Mouse (Mus musculus): ENCODE data around the gene Bet1l. TPM values are rescaled to one million over a fixed set of nuclear protein-coding genes. Genes with fewer than 3 reads are reported as not detected.
A peak's percentile ranks its signal among the peaks of the same experiment; 100 is the strongest.

Bet1l gene
- polyA plus RNA-seq, 1 experiment = 18.1 TPM

DNA sequence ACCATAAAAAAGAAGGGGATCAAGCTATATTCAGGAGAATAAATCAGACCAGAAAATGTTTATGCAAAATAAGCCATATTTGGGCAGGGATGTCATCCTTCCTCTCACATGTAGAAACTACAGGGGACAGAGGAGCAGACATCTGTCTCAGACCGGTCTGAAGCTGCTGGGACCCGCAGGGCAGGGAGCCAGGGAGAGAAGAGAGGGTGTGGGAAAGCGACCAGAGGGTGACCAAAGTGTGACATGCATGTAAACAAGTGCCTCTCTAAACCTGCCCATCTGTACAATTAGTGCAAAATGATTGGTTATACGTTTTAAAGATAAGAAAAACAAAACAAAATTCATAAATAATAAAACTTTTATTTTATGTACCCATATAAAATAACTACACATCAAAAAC is 37.2 kb downstream of the Bet1l start:
- TF ChIP-seq CTCF (IDR thresholded peaks at IDR 0.05; ENCODE audit: control insufficient read depth, insufficient read depth, low read length) (no peak), POLR2A (IDR thresholded peaks at IDR 0.05; ENCODE audit: borderline replicate concordance, control insufficient read depth, low read depth, low read length) (no peak)
- WGBS = 75% methylated on average over 4 of the region's 4 CpGs
- Histone ChIP-seq H3K4me3 (replicated peaks; ENCODE audit: control insufficient read depth, low read depth, low read length) (no peak overlapping the region), H3K4me1 (ENCODE audit: control insufficient read depth, insufficient read depth, low read length) (no peaks in the 10 kb centered on the region; the same call in 1 of the 2 replicates), H3K27ac (ENCODE audit: control insufficient read depth, insufficient read depth, low read depth, low read length, poor library complexity) (no peak overlapping the region)

DNA sequence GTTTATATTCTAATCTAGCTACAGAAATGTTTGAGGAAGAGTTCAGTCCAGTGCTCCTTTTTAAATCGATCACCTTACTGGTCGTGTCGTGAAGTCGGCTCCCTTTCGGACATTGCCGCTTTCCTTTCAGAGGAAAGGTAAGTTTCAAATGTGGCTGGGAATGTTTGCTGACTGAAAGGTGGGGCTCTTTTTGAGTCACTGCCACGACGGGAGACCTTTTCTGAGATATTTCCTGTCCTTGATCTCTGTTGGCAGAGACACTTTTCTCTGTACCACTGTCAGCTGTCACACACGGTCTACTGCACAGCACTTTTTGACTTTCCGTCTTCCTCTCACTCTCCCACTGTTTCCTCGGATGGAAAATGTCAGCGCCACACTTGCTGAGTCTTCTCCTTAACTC is 44.5 kb downstream of the Bet1l start:
- Histone ChIP-seq H3K4me3 (replicated peaks; ENCODE audit: control insufficient read depth, low read depth, low read length) (no peak overlapping the region), H3K27ac (ENCODE audit: control insufficient read depth, insufficient read depth, low read depth, low read length, poor library complexity) (no peak overlapping the region), H3K4me1 (ENCODE audit: control insufficient read depth, insufficient read depth, low read length) (no peaks in the 10 kb centered on the region)
- TF ChIP-seq CTCF (IDR thresholded peaks at IDR 0.05; ENCODE audit: control insufficient read depth, insufficient read depth, low read length) = no peak
- no peak for TF ChIP-seq POLR2A (IDR thresholded peaks at IDR 0.05; ENCODE audit: borderline replicate concordance, control insufficient read depth, low read depth, low read length)
- WGBS = 83% methylated on average over 12 of the region's 12 CpGs

DNA sequence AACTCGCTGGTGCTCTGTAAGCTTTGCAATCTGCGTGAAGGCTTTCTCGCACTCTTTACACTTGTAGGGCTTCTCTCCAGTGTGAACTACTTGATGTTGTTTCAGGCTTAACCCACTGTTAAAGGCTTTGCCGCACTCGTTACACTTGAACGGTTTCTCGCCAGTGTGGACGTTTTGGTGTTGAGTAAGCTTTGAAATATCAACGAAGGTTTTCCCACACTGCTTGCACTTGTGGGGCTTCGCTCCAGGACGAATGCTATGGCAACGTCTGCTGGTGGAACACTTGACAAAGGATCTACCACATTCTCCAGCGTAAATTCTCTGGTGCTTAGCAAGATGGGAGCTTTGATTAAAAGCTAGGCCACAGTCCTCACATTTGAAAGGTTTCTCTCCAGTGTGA is 45.7 kb downstream of the Bet1l start:
- TF ChIP-seq CTCF (IDR thresholded peaks at IDR 0.05; ENCODE audit: control insufficient read depth, insufficient read depth, low read length) (no peak), POLR2A (IDR thresholded peaks at IDR 0.05; ENCODE audit: borderline replicate concordance, control insufficient read depth, low read depth, low read length) (no peak)
- H3K27ac ChIP-seq (ENCODE audit: control insufficient read depth, insufficient read depth, low read depth, low read length, poor library complexity) = no peak overlapping the region
- no peak overlapping the region for H3K4me3 ChIP-seq (replicated peaks; ENCODE audit: control insufficient read depth, low read depth, low read length)
- H3K4me1 ChIP-seq (ENCODE audit: control insufficient read depth, insufficient read depth, low read length) = no peaks in the 10 kb centered on the region
- WGBS = 82% methylated on average over 13 of the region's 13 CpGs

DNA sequence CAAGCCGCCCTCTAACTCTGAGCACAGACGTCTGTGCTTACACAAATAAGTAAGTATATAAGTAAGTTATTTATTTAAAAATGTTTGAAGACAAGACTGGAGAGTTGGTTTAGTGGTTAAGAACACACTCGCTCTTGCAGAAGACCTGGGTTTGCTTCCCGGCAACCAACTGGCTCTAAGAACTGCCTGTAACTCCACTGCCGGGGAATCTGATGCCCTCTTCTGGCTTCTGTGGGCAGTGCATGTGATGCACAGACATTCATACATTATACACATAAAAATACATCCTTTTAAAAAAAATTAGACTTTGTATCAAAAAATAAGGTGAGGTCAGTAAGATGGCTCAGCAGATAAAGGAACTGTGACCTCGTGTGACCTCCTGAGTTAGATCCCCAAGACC is 46.9 kb downstream of the Bet1l start:
- H3K27ac ChIP-seq (ENCODE audit: control insufficient read depth, insufficient read depth, low read depth, low read length, poor library complexity) = no peak overlapping the region
- WGBS = 80% methylated on average over 6 of the region's 6 CpGs
- TF ChIP-seq CTCF (IDR thresholded peaks at IDR 0.05; ENCODE audit: control insufficient read depth, insufficient read depth, low read length) = no peak; the same call in 1 of the 2 replicates
- no peak for TF ChIP-seq POLR2A (IDR thresholded peaks at IDR 0.05; ENCODE audit: borderline replicate concordance, control insufficient read depth, low read depth, low read length)
- no peak overlapping the region for H3K4me3 ChIP-seq (replicated peaks; ENCODE audit: control insufficient read depth, low read depth, low read length)
- H3K4me1 ChIP-seq (ENCODE audit: control insufficient read depth, insufficient read depth, low read length) = no peaks in the 10 kb centered on the region

DNA sequence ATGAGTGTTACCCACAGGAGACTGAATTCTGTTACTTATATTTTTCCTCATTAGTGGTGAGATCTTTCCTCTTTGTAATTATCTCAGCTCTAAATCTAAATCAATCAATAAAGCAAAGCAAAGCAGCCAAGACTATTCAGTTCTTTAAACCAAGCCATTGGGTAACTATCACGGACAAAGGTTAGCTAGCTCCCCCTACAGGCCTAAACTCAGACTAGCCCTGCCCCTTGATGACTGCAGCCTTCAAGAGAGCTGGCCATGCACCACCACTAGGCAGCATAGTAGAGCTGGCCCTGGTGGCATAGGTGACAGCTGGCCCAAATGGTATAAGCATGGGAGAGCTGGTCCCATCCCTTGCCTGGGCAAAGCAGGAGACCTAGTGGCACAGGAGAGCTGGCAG is 51.7 kb downstream of the Bet1l start:
- 2% methylated on average over 1 of the region's 1 CpGs for WGBS
- Histone ChIP-seq H3K4me1 (ENCODE audit: control insufficient read depth, insufficient read depth, low read length) (no peaks in the 10 kb centered on the region), H3K27ac (ENCODE audit: control insufficient read depth, insufficient read depth, low read depth, low read length, poor library complexity) (no peak overlapping the region), H3K4me3 (replicated peaks; ENCODE audit: control insufficient read depth, low read depth, low read length) (no peak overlapping the region)
- TF ChIP-seq CTCF (IDR thresholded peaks at IDR 0.05; ENCODE audit: control insufficient read depth, insufficient read depth, low read length) = peak; percentile 55; the same call in 1 of the 2 replicates
- no peak for TF ChIP-seq POLR2A (IDR thresholded peaks at IDR 0.05; ENCODE audit: borderline replicate concordance, control insufficient read depth, low read depth, low read length)

Other genes with a start within 250 kb of the Bet1l start
- not detected in 2 replicates for gene Olfr61, start 228.6 kb downstream of the Bet1l start, polyA plus RNA-seq (2011; ENCODE audit: insufficient read depth, insufficient read length, low replicate concordance, missing spikeins)
- not detected in 2 replicates for gene Olfr53, start 211.1 kb downstream of the Bet1l start, polyA plus RNA-seq (2011; ENCODE audit: insufficient read depth, insufficient read length, low replicate concordance, missing spikeins)
- not detected in 2 replicates for gene Olfr539, start 197.6 kb downstream of the Bet1l start, polyA plus RNA-seq (2011; ENCODE audit: insufficient read depth, insufficient read length, low replicate concordance, missing spikeins)
- gene Olfr45, start 175.6 kb downstream of the Bet1l start, polyA plus RNA-seq (2011; ENCODE audit: insufficient read depth, insufficient read length, low replicate concordance, missing spikeins) = 0.32 TPM in 1 of 2 replicates, not detected in the other
- gene Olfr541, start 160.3 kb downstream of the Bet1l start, polyA plus RNA-seq (2011; ENCODE audit: insufficient read depth, insufficient read length, low replicate concordance, missing spikeins) = not detected in 2 replicates
- 3.9 and 21.1 TPM in 2 replicates for gene Cyp2e1, start 93.8 kb downstream of the Bet1l start, polyA plus RNA-seq (2011; ENCODE audit: insufficient read depth, insufficient read length, low replicate concordance, missing spikeins)
- gene Syce1, start 69.7 kb downstream of the Bet1l start, polyA plus RNA-seq (2011; ENCODE audit: insufficient read depth, insufficient read length, low replicate concordance, missing spikeins) = not detected in 2 replicates
- gene Zfp941, start 35.4 kb downstream of the Bet1l start, polyA plus RNA-seq (2011; ENCODE audit: insufficient read depth, insufficient read length, low replicate concordance, missing spikeins) = 0.25 and 0.40 TPM in 2 replicates
- gene Urah, start 22.6 kb downstream of the Bet1l start, polyA plus RNA-seq (2011; ENCODE audit: insufficient read depth, insufficient read length, low replicate concordance, missing spikeins) = 3.3 TPM in 1 of 2 replicates, not detected in the other
- gene Scgb1c1, start 12.0 kb downstream of the Bet1l start, polyA plus RNA-seq (2011; ENCODE audit: insufficient read depth, insufficient read length, low replicate concordance, missing spikeins) = not detected in 2 replicates
- gene Odf3, start 9.8 kb downstream of the Bet1l start, polyA plus RNA-seq (2011; ENCODE audit: insufficient read depth, insufficient read length, low replicate concordance, missing spikeins) = not detected in 2 replicates
- not detected in 2 replicates for gene Gm45785, start 1.2 kb downstream of the Bet1l start, polyA plus RNA-seq (2011; ENCODE audit: insufficient read depth, insufficient read length, low replicate concordance, missing spikeins)
- gene Ric8a, start 620 bp downstream of the Bet1l start, polyA plus RNA-seq (2011; ENCODE audit: insufficient read depth, insufficient read length, low replicate concordance, missing spikeins) = 26.4 and 53.0 TPM in 2 replicates
- gene Psmd13, start 24.4 kb upstream of the Bet1l start, polyA plus RNA-seq (2011; ENCODE audit: insufficient read depth, insufficient read length, low replicate concordance, missing spikeins) = 239 and 252 TPM in 2 replicates
- 13.1 and 27.0 TPM in 2 replicates for gene Sirt3, start 24.7 kb upstream of the Bet1l start, polyA plus RNA-seq (2011; ENCODE audit: insufficient read depth, insufficient read length, low replicate concordance, missing spikeins)
- gene Cox8b, start 42.9 kb upstream of the Bet1l start, polyA plus RNA-seq (2011; ENCODE audit: insufficient read depth, insufficient read length, low replicate concordance, missing spikeins) = not detected in 2 replicates
- gene Nlrp6, start 63.3 kb upstream of the Bet1l start, polyA plus RNA-seq (2011; ENCODE audit: insufficient read depth, insufficient read length, low replicate concordance, missing spikeins) = 1.9 and 3.1 TPM in 2 replicates
- 6.9 and 13.3 TPM in 2 replicates for gene Pgghg, start 83.8 kb upstream of the Bet1l start, polyA plus RNA-seq (2011; ENCODE audit: insufficient read depth, insufficient read length, low replicate concordance, missing spikeins)
- 1.7 TPM in 1 of 2 replicates, not detected in the other for gene Ifitm5, start 92.7 kb upstream of the Bet1l start, polyA plus RNA-seq (2011; ENCODE audit: insufficient read depth, insufficient read length, low replicate concordance, missing spikeins)
- not detected in 2 replicates for gene Gm45717, start 98.4 kb upstream of the Bet1l start, polyA plus RNA-seq (2011; ENCODE audit: insufficient read depth, insufficient read length, low replicate concordance, missing spikeins)
- gene Ifitm2, start 98.4 kb upstream of the Bet1l start, polyA plus RNA-seq (2011; ENCODE audit: insufficient read depth, insufficient read length, low replicate concordance, missing spikeins) = 71.7 and 147 TPM in 2 replicates
- 32.8 and 82.9 TPM in 2 replicates for gene Ifitm1, start 109.6 kb upstream of the Bet1l start, polyA plus RNA-seq (2011; ENCODE audit: insufficient read depth, insufficient read length, low replicate concordance, missing spikeins)
- gene Ifitm3, start 153.2 kb upstream of the Bet1l start, polyA plus RNA-seq (2011; ENCODE audit: insufficient read depth, insufficient read length, low replicate concordance, missing spikeins) = 166 and 209 TPM in 2 replicates
- 195 and 524 TPM in 2 replicates for gene Ifitm6, start 160.3 kb upstream of the Bet1l start, polyA plus RNA-seq (2011; ENCODE audit: insufficient read depth, insufficient read length, low replicate concordance, missing spikeins)
- not detected in 2 replicates for gene Gm17387, start 171.6 kb upstream of the Bet1l start, polyA plus RNA-seq (2011; ENCODE audit: insufficient read depth, insufficient read length, low replicate concordance, missing spikeins)
- 0.36 and 2.1 TPM in 2 replicates for gene B4galnt4, start 203.5 kb upstream of the Bet1l start, polyA plus RNA-seq (2011; ENCODE audit: insufficient read depth, insufficient read length, low replicate concordance, missing spikeins)
- 5.4 and 15.9 TPM in 2 replicates for gene Pkp3, start 220.6 kb upstream of the Bet1l start, polyA plus RNA-seq (2011; ENCODE audit: insufficient read depth, insufficient read length, low replicate concordance, missing spikeins)
- 10.4 and 19.8 TPM in 2 replicates for gene Sigirr, start 243.0 kb upstream of the Bet1l start, polyA plus RNA-seq (2011; ENCODE audit: insufficient read depth, insufficient read length, low replicate concordance, missing spikeins)

All from bone marrow, adult 2 months (tissue).